Mouse (Mus musculus): Measurements from ENCODE around the gene Gm10273.
"Not testable (repeated sequence)": the region's sequence is repeated elsewhere in the genome, so short reads cannot be mapped to it uniquely, and the experiment has no call there.

The Gm10273 gene

GRCm38 (mm10) chr10:59395461-59395860 lies at the start of gene Gm10273:
Gene Gm10273, plus strand, starts transcription at chr10:59395632.
- not testable (repeated sequence) for DNase-seq (ENCODE audit: low spot score in 2 of 2)

- DNase-seq (ENCODE audit: low spot score in 2 of 2), result no peak
These were observed 48.9 kb upstream of the Gm10273 start for GRCm38 (mm10) chr10:59346560-59346959.

GRCm38 (mm10) chr10:59348200-59348599 lies 47.2 kb upstream of the Gm10273 start:
- peak in 1 of 2 experiments; percentile 5 for DNase-seq (ENCODE audit: low spot score in 2 of 2)

- DNase-seq (ENCODE audit: low spot score in 2 of 2), result no peak
These were observed 45.9 kb upstream of the Gm10273 start for GRCm38 (mm10) chr10:59349536-59349935.

- no peak for DNase-seq (ENCODE audit: low spot score in 2 of 2)
These were observed 42.4 kb upstream of the Gm10273 start for GRCm38 (mm10) chr10:59353065-59353464.

GRCm38 (mm10) chr10:59354120-59354519 lies 41.3 kb upstream of the Gm10273 start:
- no peak for DNase-seq (ENCODE audit: low spot score in 2 of 2)

- DNase-seq (ENCODE audit: low spot score in 2 of 2), result no peak
These were observed 40.4 kb upstream of the Gm10273 start for GRCm38 (mm10) chr10:59355020-59355419.

- no peak for DNase-seq (ENCODE audit: low spot score in 2 of 2)
These were observed 36.7 kb upstream of the Gm10273 start for GRCm38 (mm10) chr10:59358744-59359143.

- DNase-seq (ENCODE audit: low spot score in 2 of 2), result no peak
These were observed 32.2 kb upstream of the Gm10273 start for GRCm38 (mm10) chr10:59363208-59363607.

GRCm38 (mm10) chr10:59364551-59364950 lies 30.9 kb upstream of the Gm10273 start:
- no peak for DNase-seq (ENCODE audit: low spot score in 2 of 2)

- no peak for DNase-seq (ENCODE audit: low spot score in 2 of 2)
These were observed 29.4 kb upstream of the Gm10273 start for GRCm38 (mm10) chr10:59365804-59366589.

GRCm38 (mm10) chr10:59366746-59367145 lies 28.7 kb upstream of the Gm10273 start:
- DNase-seq (ENCODE audit: low spot score in 2 of 2), result no peak

GRCm38 (mm10) chr10:59367206-59367605 lies 28.2 kb upstream of the Gm10273 start:
- no peak for DNase-seq (ENCODE audit: low spot score in 2 of 2)

- no peak for DNase-seq (ENCODE audit: low spot score in 2 of 2)
These were observed 26.7 kb upstream of the Gm10273 start for GRCm38 (mm10) chr10:59368729-59369128.

GRCm38 (mm10) chr10:59369426-59369825 lies 26.0 kb upstream of the Gm10273 start:
- no peak for DNase-seq (ENCODE audit: low spot score in 2 of 2)

GRCm38 (mm10) chr10:59377906-59378305 lies 17.5 kb upstream of the Gm10273 start:
- DNase-seq (ENCODE audit: low spot score in 2 of 2), result no peak

- no peak for DNase-seq (ENCODE audit: low spot score in 2 of 2)
These were observed 16.7 kb upstream of the Gm10273 start for GRCm38 (mm10) chr10:59378728-59379127.

- DNase-seq (ENCODE audit: low spot score in 2 of 2), result no peak
These were observed 15.5 kb upstream of the Gm10273 start for GRCm38 (mm10) chr10:59379927-59380326.

- no peak for DNase-seq (ENCODE audit: low spot score in 2 of 2)
These were observed 15.0 kb upstream of the Gm10273 start for GRCm38 (mm10) chr10:59380411-59380821.

- not testable (repeated sequence) for DNase-seq (ENCODE audit: low spot score in 2 of 2)
These were observed 13.9 kb upstream of the Gm10273 start for GRCm38 (mm10) chr10:59381563-59381962.

GRCm38 (mm10) chr10:59386951-59387350 lies 8.5 kb upstream of the Gm10273 start:
- DNase-seq (ENCODE audit: low spot score in 2 of 2), result no peak

- DNase-seq (ENCODE audit: low spot score in 2 of 2), result no peak
These were observed 5.8 kb upstream of the Gm10273 start for GRCm38 (mm10) chr10:59389652-59390051.

GRCm38 (mm10) chr10:59391907-59392306 lies 3.5 kb upstream of the Gm10273 start:
- no peak for DNase-seq (ENCODE audit: low spot score in 2 of 2)

All from spleen, postnatal 14 days (tissue).